Mouse (Mus musculus): Measurements from ENCODE around the gene Egfl7.

Egfl7 gene

DNA sequence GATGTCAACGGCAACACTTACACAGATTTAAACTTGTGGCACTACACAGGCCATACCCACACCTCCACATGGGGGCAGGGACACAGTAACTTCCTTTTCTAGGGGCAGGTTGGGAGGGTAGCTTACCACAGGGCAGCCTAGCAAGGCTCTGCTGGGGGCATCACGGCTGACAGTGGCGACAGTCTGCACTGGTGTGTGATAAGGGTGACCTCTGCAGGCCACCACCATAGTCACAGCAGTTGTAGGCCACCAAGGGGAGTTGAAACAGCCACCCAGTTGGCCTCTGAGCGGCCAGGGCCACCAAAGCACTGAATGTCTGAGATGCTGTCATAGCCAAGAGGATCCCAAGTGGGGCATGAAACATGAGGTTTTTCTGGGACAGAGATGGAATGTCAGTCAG lies 13.6 kb upstream of the Egfl7 start:
- DNase-seq (ENCODE audit: low spot score), result peak; percentile 43

DNA sequence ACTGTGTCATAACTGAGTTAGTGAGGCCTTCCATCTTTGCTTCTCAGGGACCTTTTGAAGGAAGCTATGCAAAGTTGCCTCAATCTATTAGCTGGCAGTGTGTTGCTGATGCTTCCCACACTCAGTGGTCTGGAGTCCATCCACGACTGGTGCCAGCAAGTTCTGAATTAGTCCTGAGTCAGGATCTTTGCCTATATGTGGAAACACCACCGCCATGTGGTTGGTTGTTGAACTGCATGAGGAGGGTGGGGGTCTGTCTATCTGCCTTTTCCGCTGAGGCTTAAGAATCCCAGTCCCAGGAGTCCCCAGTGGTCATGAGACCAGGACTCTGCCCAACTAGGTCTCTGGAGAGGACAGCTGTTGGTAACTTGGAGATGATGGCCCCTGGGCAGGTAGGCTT lies 9.8 kb upstream of the Egfl7 start:
- DNase-seq (ENCODE audit: low spot score), result no peak

GRCm38 (mm10) chr2:26571400-26571799 lies 8.4 kb upstream of the Egfl7 start:
- no peak for DNase-seq (ENCODE audit: low spot score)

GRCm38 (mm10) chr2:26571826-26572225 lies 8.0 kb upstream of the Egfl7 start:
- no peak for DNase-seq (ENCODE audit: low spot score)

- DNase-seq (ENCODE audit: low spot score), result no peak
Measured at GRCm38 (mm10) chr2:26573396-26573795, 6.4 kb upstream of the Egfl7 start.

DNA sequence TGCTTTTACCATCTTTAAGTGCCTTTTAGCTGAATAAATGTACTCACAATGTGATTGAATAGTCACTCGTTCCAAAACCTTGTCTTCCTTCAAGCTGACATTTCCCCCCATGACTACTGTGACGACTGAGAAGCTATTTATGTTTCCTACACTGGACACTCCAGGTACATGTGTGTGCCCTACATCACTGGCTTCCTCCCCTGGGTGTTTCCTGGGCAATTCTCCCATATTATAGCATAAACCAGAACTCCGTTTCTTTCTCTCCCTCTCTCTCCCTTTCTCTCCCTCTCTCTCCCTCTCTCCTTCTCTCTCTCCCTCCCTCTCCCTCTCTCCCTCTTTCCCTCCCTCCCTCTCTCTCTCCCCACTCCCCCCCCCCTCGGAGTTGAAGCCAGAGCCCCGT lies 6.0 kb upstream of the Egfl7 start:
- DNase-seq (ENCODE audit: low spot score), result no peak

GRCm38 (mm10) chr2:26574862-26575261 lies 5.0 kb upstream of the Egfl7 start:
- DNase-seq (ENCODE audit: low spot score), result no peak

GRCm38 (mm10) chr2:26575378-26575777 lies 4.4 kb upstream of the Egfl7 start:
- no peak for DNase-seq (ENCODE audit: low spot score)

DNA sequence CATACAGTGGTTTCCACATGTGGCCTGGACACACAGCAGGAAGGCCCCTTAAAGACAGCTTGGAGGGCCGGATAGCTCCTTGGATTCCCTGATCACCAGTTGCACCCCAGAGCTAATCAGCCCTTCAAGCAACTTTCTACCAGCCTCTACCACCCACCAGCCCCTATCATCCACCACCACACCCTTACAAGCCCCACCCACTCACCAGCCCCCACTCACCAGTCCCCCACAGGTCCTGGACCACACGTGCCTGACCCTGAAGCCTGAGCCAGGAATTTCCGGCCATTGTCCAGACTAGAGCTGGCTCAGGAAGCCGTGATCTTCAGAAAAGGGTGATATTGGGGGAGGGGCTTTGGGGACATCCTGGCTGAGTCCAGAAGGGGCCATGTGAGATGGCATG lies 3.9 kb upstream of the Egfl7 start:
- DNase-seq (ENCODE audit: low spot score), result no peak

- no peak for DNase-seq (ENCODE audit: low spot score)
Measured at GRCm38 (mm10) chr2:26576462-26576861, 3.4 kb upstream of the Egfl7 start.

GRCm38 (mm10) chr2:26578369-26578768 lies 1.4 kb upstream of the Egfl7 start:
- no peak for DNase-seq (ENCODE audit: low spot score)

GRCm38 (mm10) chr2:26580751-26581150 lies 937 bp downstream of the Egfl7 start:
- DNase-seq (ENCODE audit: low spot score), result no peak

- DNase-seq (ENCODE audit: low spot score), result no peak
Measured at GRCm38 (mm10) chr2:26582203-26582602, 2.4 kb downstream of the Egfl7 start.

- no peak for DNase-seq (ENCODE audit: low spot score)
Measured at GRCm38 (mm10) chr2:26582741-26583140, 2.9 kb downstream of the Egfl7 start.

- DNase-seq (ENCODE audit: low spot score), result no peak
Measured at GRCm38 (mm10) chr2:26583640-26584039, 3.8 kb downstream of the Egfl7 start.

DNA sequence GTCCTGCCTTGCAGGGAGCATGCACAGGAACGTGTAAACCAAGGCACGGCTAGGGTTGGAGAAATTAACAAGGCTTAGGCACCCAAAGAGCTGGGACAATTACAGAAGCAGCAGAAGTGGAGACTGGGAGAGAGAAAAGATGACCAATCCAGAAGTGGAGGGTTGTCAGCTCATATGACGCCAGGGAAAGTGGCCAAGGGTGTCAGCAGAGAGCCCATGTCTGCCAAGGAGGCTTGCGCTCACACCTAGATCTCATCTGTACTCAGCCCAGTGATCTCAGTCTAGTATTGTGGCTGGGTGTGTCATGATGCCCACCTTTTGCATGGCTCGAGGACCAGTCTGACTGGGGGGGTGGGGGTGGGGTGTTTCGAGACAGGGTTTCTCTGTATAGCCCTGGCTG lies 5.9 kb downstream of the Egfl7 start:
- no peak for DNase-seq (ENCODE audit: low spot score)

- no peak for DNase-seq (ENCODE audit: low spot score)
Measured at GRCm38 (mm10) chr2:26586294-26587043, 6.7 kb downstream of the Egfl7 start, which contains the start of gene Gm20532. TSS of gene Gm20532 (plus strand) at chr2:26586639.

DNA sequence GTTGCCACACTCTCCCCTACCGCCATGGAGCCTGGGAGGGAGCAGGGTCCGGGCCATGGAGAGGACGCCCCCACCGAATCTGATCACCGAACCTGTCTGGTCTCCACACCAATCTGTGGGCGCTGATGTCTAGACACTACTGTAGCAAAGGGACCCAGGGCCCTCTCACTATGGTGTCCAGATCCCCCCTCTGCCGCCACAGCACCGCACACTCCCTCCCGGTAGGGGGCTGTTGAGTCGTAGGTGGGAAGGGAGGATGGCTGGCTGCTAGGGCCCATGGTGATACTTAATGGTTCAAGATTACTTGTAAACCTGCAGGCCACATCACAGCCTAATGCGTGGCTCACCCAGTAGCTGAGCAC lies 7.2 kb downstream of the Egfl7 start:
- no peak for DNase-seq (ENCODE audit: low spot score)

- no peak for DNase-seq (ENCODE audit: low spot score)
Measured at GRCm38 (mm10) chr2:26588573-26588972, 8.8 kb downstream of the Egfl7 start.

DNA sequence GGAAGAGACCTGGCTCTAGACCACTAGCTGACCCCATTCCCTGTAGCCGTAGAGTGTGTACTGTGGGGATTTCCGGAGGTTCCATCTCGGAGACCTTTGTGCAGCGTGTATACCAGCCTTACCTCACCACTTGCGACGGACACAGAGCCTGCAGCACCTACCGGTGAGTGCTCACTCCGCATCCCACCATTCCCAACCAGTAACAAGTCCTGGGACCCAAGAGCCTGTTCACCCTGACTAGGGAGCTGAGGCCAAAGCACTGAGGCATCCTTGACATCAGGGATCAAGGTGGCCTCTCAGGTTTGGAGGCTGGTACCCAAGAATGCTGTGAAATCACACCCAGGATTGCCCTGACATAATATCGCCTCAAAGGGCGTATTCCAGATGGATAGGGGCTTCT lies 9.5 kb downstream of the Egfl7 start:
- no peak for DNase-seq (ENCODE audit: low spot score)

DNA sequence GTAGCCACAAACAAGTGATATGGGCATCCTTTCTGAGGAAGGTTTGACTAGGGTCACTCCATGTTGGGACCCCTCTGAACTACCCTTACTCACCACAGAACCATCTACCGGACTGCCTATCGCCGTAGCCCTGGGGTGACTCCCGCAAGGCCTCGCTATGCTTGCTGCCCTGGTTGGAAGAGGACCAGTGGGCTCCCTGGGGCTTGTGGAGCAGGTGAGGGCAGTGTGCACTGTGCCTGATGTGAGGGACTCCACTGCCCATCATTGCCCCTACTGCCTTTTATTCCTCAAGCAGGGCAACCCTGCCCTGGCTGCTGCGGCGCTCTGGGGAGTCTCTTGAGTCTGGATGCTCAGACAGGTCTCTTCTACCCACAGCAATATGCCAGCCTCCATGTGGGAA lies 10.5 kb downstream of the Egfl7 start:
- DNase-seq (ENCODE audit: low spot score), result no peak

DNA sequence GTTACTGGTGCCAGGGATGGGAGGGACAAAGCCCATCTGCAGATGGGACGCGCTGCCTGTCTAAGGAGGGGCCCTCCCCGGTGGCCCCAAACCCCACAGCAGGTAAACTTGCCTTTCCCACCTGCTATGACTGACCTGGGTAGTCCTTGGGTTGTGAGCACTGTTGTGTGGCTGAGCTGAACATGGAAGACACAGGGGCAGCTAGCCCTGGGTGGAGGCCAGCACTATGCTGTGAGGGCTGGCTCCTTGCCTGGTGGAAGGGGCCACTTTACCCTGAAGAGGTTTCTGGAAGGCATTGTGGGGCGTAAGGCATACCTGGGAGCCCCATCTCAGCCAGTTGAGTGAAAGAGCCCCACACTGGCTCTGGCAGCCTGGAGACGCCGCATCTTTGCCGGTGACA lies 11.1 kb downstream of the Egfl7 start:
- no peak for DNase-seq (ENCODE audit: low spot score)

- DNase-seq (ENCODE audit: low spot score), result no peak
Measured at GRCm38 (mm10) chr2:26591416-26591815, 11.6 kb downstream of the Egfl7 start.

DNA sequence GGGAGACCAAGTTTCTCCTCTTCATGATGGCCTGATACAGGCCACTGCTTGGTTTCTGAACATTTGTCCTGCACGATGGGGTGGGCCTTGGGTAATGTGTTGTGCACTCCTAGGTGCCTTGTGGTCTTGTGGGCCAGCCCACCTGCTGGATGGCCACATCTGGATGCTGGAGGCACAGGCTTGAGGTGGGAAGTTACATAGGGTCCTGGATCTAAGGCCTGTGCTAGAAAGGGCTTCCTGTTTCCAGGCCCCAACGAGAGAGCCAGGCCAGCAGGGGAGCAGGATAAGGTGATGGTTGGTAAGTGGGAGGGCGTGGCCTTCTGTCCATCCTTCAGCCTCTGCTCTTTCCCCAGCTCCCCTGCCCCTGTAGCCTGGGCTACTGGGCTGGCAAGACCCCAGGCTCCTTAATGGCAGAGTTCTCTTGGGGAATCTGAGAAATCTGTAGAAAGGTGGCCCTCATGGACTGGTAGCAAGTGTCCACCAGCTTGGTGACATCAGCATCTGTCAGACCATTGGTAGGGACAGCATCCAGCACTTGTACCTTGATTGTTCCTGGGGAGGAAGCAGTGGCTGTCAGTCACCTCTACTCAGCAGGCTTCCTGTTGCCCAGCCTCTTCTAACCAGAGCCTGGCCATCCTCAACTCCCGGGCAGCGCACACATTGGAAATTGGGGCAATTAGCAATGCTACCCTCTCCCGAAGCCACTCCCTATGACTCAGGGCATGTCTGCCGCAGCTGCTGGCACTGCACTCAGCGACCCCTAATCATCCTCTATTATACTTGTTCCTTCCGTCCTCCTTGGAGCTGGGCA lies 13.6 kb downstream of the Egfl7 start:
- no peak for DNase-seq (ENCODE audit: low spot score)
